29 mouse cellular contexts compared by ENCODE assay signal in the genomic region with DNA sequence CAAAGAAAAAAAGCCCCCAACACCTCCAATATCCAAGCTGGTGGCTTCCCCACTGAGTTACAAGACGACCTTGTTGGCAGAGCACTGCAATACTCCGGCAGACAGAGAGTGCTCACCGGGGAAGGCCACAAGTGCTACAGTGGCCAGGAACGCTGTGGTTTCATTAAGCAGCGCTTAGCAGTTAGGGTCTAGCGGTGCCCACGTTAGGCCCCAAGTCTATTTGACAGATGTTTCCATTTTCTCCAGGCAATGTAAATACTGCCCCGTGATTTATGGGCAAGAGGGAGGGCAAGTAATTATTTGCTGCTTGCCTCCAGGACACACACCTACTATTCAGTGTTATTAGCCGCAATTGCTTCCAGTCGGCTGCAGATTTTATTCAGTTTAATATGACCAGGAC. TPM values are rescaled to one million over a fixed set of nuclear protein-coding genes. Genes with fewer than 3 reads are reported as not detected.
DNase-seq lines count a peak whose midpoint lies in the region; ATAC-seq and TF ChIP-seq lines count a peak whose summit lies in the region.
"Had no signal": no experiment of that assay in that cellular context is flagged by ENCODE, and none has a peak within 500 bp of the region (broad histone marks: within the 10 kb centered on the region; RNA-seq: fewer than 3 reads in every experiment).

No protein-coding gene starts in this region.

- peaks cover 6% of the 10 kb centered on the region; the same call in 1 of the 2 replicates for H3K36me3 ChIP-seq in kidney, postnatal 0 days (ENCODE audit: insufficient read depth, low read length)
- H3K36me3 ChIP-seq in embryonic facial prominence, embryonic 11.5 days (replicated peaks; ENCODE audit: control insufficient read depth, insufficient read depth, low read depth, low read length) = no peaks in the 10 kb centered on the region
- H3K36me3 ChIP-seq in limb, embryonic 13.5 days = peaks cover 34% of the 10 kb centered on the region
- H3K36me3 ChIP-seq in neural tube, embryonic 15.5 days = peaks cover 13% of the 10 kb centered on the region; the same call in 1 of the 2 replicates

- no peak overlapping the region for H3K9ac ChIP-seq in kidney, postnatal 0 days (ENCODE audit: low read depth, low read length)
- H3K9ac ChIP-seq in embryonic facial prominence, embryonic 11.5 days (replicated peaks; ENCODE audit: low read length) = no peak overlapping the region
- no peak overlapping the region for H3K9ac ChIP-seq in limb, embryonic 13.5 days
- no peak overlapping the region for H3K9ac ChIP-seq in neural tube, embryonic 15.5 days (replicated peaks)
- H3K9ac ChIP-seq: embryonic facial prominence, embryonic 13.5 days; forebrain, postnatal 0 days; heart, embryonic 12.5 days; liver, embryonic 12.5 days; lung, embryonic 15.5 days had no signal

- DNase-seq in kidney, postnatal 0 days (ENCODE audit: low spot score) = peak; percentile 7
- DNase-seq in kidney, adult 9 months = no peak
- DNase-seq in embryonic facial prominence, embryonic 11.5 days (ENCODE audit: low spot score) = peak; percentile 48
- DNase-seq in layer of hippocampus, adult 8-10 months (ENCODE audit: low spot score in 2 of 2) = no peak
- DNase-seq in lung, postnatal 4 days = no peak
- no peak for DNase-seq in left cerebral cortex, adult 9 months (ENCODE audit: low spot score in 2 of 2)
- DNase-seq: cerebellum, postnatal 14 days; forebrain, postnatal 0 days; heart, postnatal 14 days; kidney, adult 8-10 months; kidney, postnatal 4 days; right cerebral cortex, postnatal 25 days; thymus, adult 2 months had no signal

- H3K27ac ChIP-seq in kidney, postnatal 0 days = no peak overlapping the region
- no peak overlapping the region for H3K27ac ChIP-seq in embryonic facial prominence, embryonic 11.5 days (replicated peaks; ENCODE audit: low read depth, low read length)
- H3K27ac ChIP-seq in limb, embryonic 13.5 days = no peak overlapping the region
- H3K27ac ChIP-seq in neural tube, embryonic 15.5 days (replicated peaks) = no peak overlapping the region
- H3K27ac ChIP-seq: embryonic facial prominence, embryonic 13.5 days; liver, embryonic 12.5 days; lung, embryonic 15.5 days; macrophage had no signal

- H3K9me3 ChIP-seq in kidney, postnatal 0 days (replicated peaks; ENCODE audit: low read length) = no peaks in the 10 kb centered on the region
- no peaks in the 10 kb centered on the region for H3K9me3 ChIP-seq in embryonic facial prominence, embryonic 11.5 days (replicated peaks; ENCODE audit: control insufficient read depth, low read length)
- H3K9me3 ChIP-seq in limb, embryonic 13.5 days = no peaks in the 10 kb centered on the region
- no peaks in the 10 kb centered on the region for H3K9me3 ChIP-seq in neural tube, embryonic 15.5 days (replicated peaks)
- H3K9me3 ChIP-seq: embryonic facial prominence, embryonic 13.5 days; heart, embryonic 12.5 days; liver, embryonic 12.5 days; lung, embryonic 15.5 days had no signal

- TF ChIP-seq CTCF in kidney, postnatal 0 days (IDR thresholded peaks at IDR 0.05; ENCODE audit: low read depth) = no peak

- no peaks in the 10 kb centered on the region for H3K27me3 ChIP-seq in kidney, postnatal 0 days (ENCODE audit: insufficient read depth, low read length)
- no peaks in the 10 kb centered on the region for H3K27me3 ChIP-seq in embryonic facial prominence, embryonic 11.5 days (ENCODE audit: control insufficient read depth, insufficient read depth, low read length)
- peaks cover 21% of the 10 kb centered on the region; the same call in 1 of the 2 replicates for H3K27me3 ChIP-seq in limb, embryonic 13.5 days
- no peaks in the 10 kb centered on the region for H3K27me3 ChIP-seq in neural tube, embryonic 15.5 days (replicated peaks)
- H3K27me3 ChIP-seq: heart, embryonic 12.5 days; liver, embryonic 12.5 days; lung, embryonic 15.5 days had no signal

- no peak overlapping the region for H3K4me2 ChIP-seq in kidney, postnatal 0 days (ENCODE audit: low read length)
- no peak overlapping the region for H3K4me2 ChIP-seq in embryonic facial prominence, embryonic 11.5 days (ENCODE audit: low read depth, low read length)
- H3K4me2 ChIP-seq in limb, embryonic 13.5 days (replicated peaks) = peak overlapping the region; percentile 38
- no peak overlapping the region for H3K4me2 ChIP-seq in neural tube, embryonic 15.5 days
- H3K4me2 ChIP-seq: embryonic facial prominence, embryonic 13.5 days; heart, embryonic 12.5 days; liver, embryonic 12.5 days; lung, embryonic 15.5 days; midbrain, embryonic 11.5 days had no signal

- H3K4me1 ChIP-seq in kidney, postnatal 0 days (replicated peaks; ENCODE audit: insufficient read depth, low read length) = no peaks in the 10 kb centered on the region
- no peaks in the 10 kb centered on the region for H3K4me1 ChIP-seq in embryonic facial prominence, embryonic 11.5 days (ENCODE audit: control insufficient read depth, insufficient read depth, low read length)
- peaks cover 47% of the 10 kb centered on the region for H3K4me1 ChIP-seq in limb, embryonic 13.5 days
- H3K4me1 ChIP-seq in neural tube, embryonic 15.5 days = peaks cover 17% of the 10 kb centered on the region
- H3K4me1 ChIP-seq: embryonic facial prominence, embryonic 13.5 days; heart, embryonic 12.5 days; lung, embryonic 15.5 days had no signal

- no peak overlapping the region for H3K4me3 ChIP-seq in kidney, postnatal 0 days (replicated peaks; ENCODE audit: low read depth, low read length)
- H3K4me3 ChIP-seq in embryonic facial prominence, embryonic 11.5 days (ENCODE audit: low read depth, low read length) = no peak overlapping the region
- no peak overlapping the region for H3K4me3 ChIP-seq in limb, embryonic 13.5 days
- no peak overlapping the region for H3K4me3 ChIP-seq in neural tube, embryonic 15.5 days (replicated peaks)
- H3K4me3 ChIP-seq: embryonic facial prominence, embryonic 13.5 days; heart, embryonic 12.5 days; liver, embryonic 12.5 days; lung, embryonic 15.5 days had no signal

- ATAC-seq in kidney, postnatal 0 days (replicated peaks; ENCODE audit: low FRiP score, low read depth) = no peak
- no peak for ATAC-seq in embryonic facial prominence, embryonic 11.5 days (replicated peaks; ENCODE audit: insufficient number of reproducible peaks, low FRiP score, low TSS enrichment, low read depth)
- ATAC-seq in limb, embryonic 13.5 days (ENCODE audit: low FRiP score, low read depth) = peak; percentile 88
- 0 out of 2 replicates have a peak, but pooled peaks have one; percentile 34 for ATAC-seq in neural tube, embryonic 15.5 days (ENCODE audit: low FRiP score)
- ATAC-seq: forebrain, postnatal 0 days; inflammation-experienced regulatory T-cells, adult 6 months; liver, embryonic 12.5 days had no signal

- WGBS in kidney, postnatal 0 days = 24% methylated on average over 10 of the region's 10 CpGs
- WGBS in embryonic facial prominence, embryonic 11.5 days = 40% methylated on average over 10 of the region's 10 CpGs
- WGBS in limb, embryonic 13.5 days = 7% methylated on average over 10 of the region's 10 CpGs
- 16% methylated on average over 10 of the region's 10 CpGs for WGBS in neural tube, embryonic 15.5 days

RNA-seq across cellular contexts. Expression of gene Kncn, which starts 20.3 kb away (rescaled TPM):
- polyA plus RNA-seq in kidney, postnatal 0 days (2015; fragmentation: Nextera tagmentation; extraction: Ambion mirVana) = 0.05 and 0.09 TPM in 2 replicates
- not detected in 2 replicates for polyA plus RNA-seq in embryonic facial prominence, embryonic 11.5 days (2014; fragmentation: Nextera tagmentation; extraction: Ambion mirVana)
- polyA plus RNA-seq in limb, embryonic 13.5 days (2015; fragmentation: Nextera tagmentation; extraction: Ambion mirVana) = not detected in 2 replicates
- polyA plus RNA-seq in neural tube, embryonic 15.5 days (2015; fragmentation: Nextera tagmentation; extraction: Ambion mirVana) = 0.12 and 0.19 TPM in 2 replicates
- under 1 TPM in 3 of 4 experiments, not detected in 1; 0.39 to 0.53 (median 0.41) TPM for total RNA-seq in layer of hippocampus, adult 8-10 months (2022)
- total RNA-seq: adrenal gland, adult 18-20 months; gastrocnemius, adult 18-20 months; gastrocnemius, postnatal 4 days; heart, postnatal 14 days; neutrophil, adult 5-6 weeks had no signal
- polyA plus RNA-seq: embryonic facial prominence, embryonic 13.5 days; heart, embryonic 12.5 days; inflammation-experienced regulatory T-cells, adult 6 months; liver, embryonic 12.5 days; lung, embryonic 15.5 days; macrophage; midbrain, embryonic 11.5 days; spleen, adult 2 months; stomach, embryonic 14.5 days had no signal

RNA-seq across cellular contexts. Expression of gene Mknk1, which starts 24.9 kb away (rescaled TPM):
- polyA plus RNA-seq in kidney, postnatal 0 days (2015; fragmentation: Nextera tagmentation; extraction: Ambion mirVana) = 20.4 and 21.6 TPM in 2 replicates
- 17.5 and 20.0 TPM in 2 replicates for polyA plus RNA-seq in embryonic facial prominence, embryonic 11.5 days (2014; fragmentation: Nextera tagmentation; extraction: Ambion mirVana)
- polyA plus RNA-seq in limb, embryonic 13.5 days (2015; fragmentation: Nextera tagmentation; extraction: Ambion mirVana) = 29.6 and 32.9 TPM in 2 replicates
- 25.3 and 30.3 TPM in 2 replicates for polyA plus RNA-seq in neural tube, embryonic 15.5 days (2015; fragmentation: Nextera tagmentation; extraction: Ambion mirVana)
- total RNA-seq in layer of hippocampus, adult 8-10 months (2022) = 10 to 100 TPM; 47.2 to 70.6 (median 53.7) TPM

RNA-seq across cellular contexts. Expression of gene 6430628N08Rik, which starts 26.6 kb away (rescaled TPM):
- polyA plus RNA-seq in kidney, postnatal 0 days (2015; fragmentation: Nextera tagmentation; extraction: Ambion mirVana) = not detected in 2 replicates
- not detected in 2 replicates for polyA plus RNA-seq in embryonic facial prominence, embryonic 11.5 days (2014; fragmentation: Nextera tagmentation; extraction: Ambion mirVana)
- polyA plus RNA-seq in limb, embryonic 13.5 days (2015; fragmentation: Nextera tagmentation; extraction: Ambion mirVana) = not detected in 2 replicates
- 1.2 and 1.3 TPM in 2 replicates for polyA plus RNA-seq in neural tube, embryonic 15.5 days (2015; fragmentation: Nextera tagmentation; extraction: Ambion mirVana)
- under 1 TPM in 2 of 4 experiments, not detected in 2; 0.20 to 0.28 TPM for total RNA-seq in layer of hippocampus, adult 8-10 months (2022)
- total RNA-seq: adrenal gland, adult 18-20 months; gastrocnemius, adult 18-20 months; gastrocnemius, postnatal 4 days; heart, postnatal 14 days; layer of hippocampus, postnatal 10 days; neutrophil, adult 5-6 weeks had no signal
- polyA plus RNA-seq: embryonic facial prominence, embryonic 13.5 days; heart, embryonic 12.5 days; inflammation-experienced regulatory T-cells, adult 6 months; liver, embryonic 12.5 days; lung, embryonic 15.5 days; macrophage; spleen, adult 2 months; stomach, embryonic 14.5 days; thymus, adult 2 months had no signal

RNA-seq across cellular contexts. Expression of gene Mob3c, which starts 36.0 kb away (rescaled TPM):
- polyA plus RNA-seq in kidney, postnatal 0 days (2015; fragmentation: Nextera tagmentation; extraction: Ambion mirVana) = 7.4 and 8.9 TPM in 2 replicates
- 2.8 and 4.6 TPM in 2 replicates for polyA plus RNA-seq in embryonic facial prominence, embryonic 11.5 days (2014; fragmentation: Nextera tagmentation; extraction: Ambion mirVana)
- polyA plus RNA-seq in limb, embryonic 13.5 days (2015; fragmentation: Nextera tagmentation; extraction: Ambion mirVana) = 12.6 and 14.4 TPM in 2 replicates
- polyA plus RNA-seq in neural tube, embryonic 15.5 days (2015; fragmentation: Nextera tagmentation; extraction: Ambion mirVana) = 8.1 and 8.4 TPM in 2 replicates
- 10 to 100 TPM in 1 of 4 experiments, 1 to 10 TPM in 3; 4.5 to 10.2 (median 7.1) TPM for total RNA-seq in layer of hippocampus, adult 8-10 months (2022)

Comparison
In these comparisons a context has a peak if more than half of its experiments do, and no peak if none do; other contexts are left out.
1. DNase-seq: peak in kidney, postnatal 0 days (single experiment) and embryonic facial prominence, embryonic 11.5 days (single experiment); none in kidney, adult 9 months (single experiment), layer of hippocampus, adult 8-10 months (0 of 2), lung, postnatal 4 days (0 of 2) and left cerebral cortex, adult 9 months (0 of 2).
2. ATAC-seq: peak in limb, embryonic 13.5 days (single experiment) and neural tube, embryonic 15.5 days (single experiment); none in kidney, postnatal 0 days (single experiment) and embryonic facial prominence, embryonic 11.5 days (single experiment).